Mouse (Mus musculus) kidney, postnatal 25 days (tissue): ENCODE data around the gene Pygm.

Source experiments
- DNase-seq, 2 experiments: peaks; one replicate each; pipeline ENCODE4 v3.0.0; 2021; ENCODE audit warnings: mixed read lengths in 2 of 2

Gene Pygm

DNA sequence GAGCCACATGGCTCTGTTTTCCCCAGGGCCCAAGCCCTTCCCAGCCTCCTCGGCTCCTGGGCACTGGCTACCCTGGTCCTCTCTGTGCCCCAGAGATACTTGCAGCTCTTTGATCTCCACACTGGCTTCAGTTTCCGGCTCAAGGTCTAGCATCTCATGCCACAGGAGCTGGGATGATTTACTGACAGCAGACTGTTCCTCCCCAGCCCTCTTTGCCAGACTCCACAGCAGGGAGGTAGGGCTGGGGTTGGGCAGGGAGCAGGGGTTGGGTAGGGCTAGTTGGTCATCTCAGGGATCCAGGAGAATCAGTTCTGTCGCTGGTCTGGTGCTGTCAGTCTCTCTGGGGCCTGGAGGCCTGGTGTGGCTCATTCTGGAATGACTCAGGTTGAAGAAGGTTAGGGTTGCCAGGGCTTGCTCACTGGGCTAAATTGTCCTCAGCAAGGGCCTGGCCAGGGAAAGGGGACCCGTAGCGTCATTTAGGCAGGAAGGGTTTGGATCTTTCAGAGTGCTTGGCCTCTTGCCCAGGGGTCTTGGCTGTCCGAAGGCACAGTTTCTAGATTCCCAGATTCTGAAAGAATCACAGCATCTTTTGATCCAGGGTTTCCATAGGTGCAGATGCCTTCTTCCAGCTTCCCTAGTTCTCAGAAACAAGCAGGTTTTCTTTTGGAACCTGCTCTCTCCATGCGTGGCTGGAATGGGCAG is 62.7 kb downstream of the Pygm start:
- DNase-seq: no peak
